Mouse (Mus musculus): ENCODE data around the gene Csnk2a1.

DNA sequence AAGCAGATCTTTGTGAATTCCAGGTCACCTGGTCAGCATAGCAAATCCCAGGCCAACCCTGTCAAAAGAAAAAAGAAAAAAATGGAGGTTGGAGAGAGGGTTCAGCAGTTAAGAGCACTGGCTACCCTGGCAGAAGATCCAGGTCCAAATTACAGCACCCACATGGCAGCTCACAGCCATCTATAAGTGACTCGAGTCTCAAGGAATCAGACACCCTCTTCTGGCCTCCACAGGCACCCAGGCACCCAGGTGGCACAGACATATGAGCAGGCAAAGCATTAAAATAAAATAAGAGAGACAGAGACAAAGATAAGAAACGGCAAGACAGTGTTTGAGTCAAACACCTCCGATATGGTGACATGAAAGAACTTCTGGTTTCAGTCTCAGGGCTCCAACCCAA, 29.7 kb upstream of the Csnk2a1 start:
- no peak for TF ChIP-seq EP300 (IDR thresholded peaks at IDR 0.05; ENCODE audit: low read depth)
- no peak for TF ChIP-seq CTCF (IDR thresholded peaks at IDR 0.05; ENCODE audit: low read depth)
